ENCODE assay signal across 8 mouse cellular contexts in genomic region chrX:155337567-155337904, GRCm38 (mm10). TPM values are rescaled to one million over a fixed set of nuclear protein-coding genes. Genes with fewer than 3 reads are reported as not detected.
DNase-seq lines count a peak whose midpoint lies in the region; ATAC-seq lines count a peak whose summit lies in the region.

No protein-coding gene starts in this region.

- peak overlapping the region; percentile 59 for H3K4me3 ChIP-seq in kidney, embryonic 16.5 days (ENCODE audit: low read length)
- H3K4me3 ChIP-seq in brown adipose tissue, adult 24 weeks (ENCODE audit: insufficient read depth, low read depth, low read length) = peak overlapping the region; percentile 72
- H3K4me3 ChIP-seq in hindbrain, embryonic 13.5 days = peak overlapping the region; percentile 55
- H3K4me3 ChIP-seq in midbrain, embryonic 14.5 days (replicated peaks; ENCODE audit: low read depth, low read length) = peak overlapping the region; percentile 49

- H3K27me3 ChIP-seq in kidney, embryonic 16.5 days (ENCODE audit: insufficient read depth, low read length) = no peaks in the 10 kb centered on the region
- H3K27me3 ChIP-seq in hindbrain, embryonic 13.5 days = no peaks in the 10 kb centered on the region
- no peaks in the 10 kb centered on the region for H3K27me3 ChIP-seq in midbrain, embryonic 14.5 days (ENCODE audit: control insufficient read depth, insufficient read depth, low read length)

- 0 out of 2 replicates have a peak, but pooled peaks cover 2% of the 10 kb centered on the region for H3K4me1 ChIP-seq in kidney, embryonic 16.5 days (ENCODE audit: insufficient read depth, low read length)
- H3K4me1 ChIP-seq in brown adipose tissue, adult 24 weeks (ENCODE audit: control insufficient read depth, insufficient read depth, insufficient read length, low read length) = no peaks in the 10 kb centered on the region
- H3K4me1 ChIP-seq in hindbrain, embryonic 13.5 days (replicated peaks) = no peaks in the 10 kb centered on the region
- no peaks in the 10 kb centered on the region for H3K4me1 ChIP-seq in midbrain, embryonic 14.5 days (ENCODE audit: control insufficient read depth, insufficient read depth, low read length)

- H3K36me3 ChIP-seq in kidney, embryonic 16.5 days (ENCODE audit: insufficient read depth, low read length) = 0 out of 2 replicates have a peak, but pooled peaks cover under 1% of the 10 kb centered on the region
- H3K36me3 ChIP-seq in hindbrain, embryonic 13.5 days = no peaks in the 10 kb centered on the region
- no peaks in the 10 kb centered on the region for H3K36me3 ChIP-seq in midbrain, embryonic 14.5 days (ENCODE audit: control insufficient read depth, insufficient read depth, low read length)

- peak overlapping the region; percentile 49 for H3K4me2 ChIP-seq in kidney, embryonic 16.5 days (replicated peaks; ENCODE audit: low read depth, low read length)
- H3K4me2 ChIP-seq in hindbrain, embryonic 13.5 days = peak overlapping the region; percentile 58
- H3K4me2 ChIP-seq in midbrain, embryonic 14.5 days (ENCODE audit: low read length) = peak overlapping the region; percentile 60

- peak overlapping the region; percentile 75 for H3K9ac ChIP-seq in kidney, embryonic 16.5 days (replicated peaks; ENCODE audit: low read length)
- peak overlapping the region; percentile 75 for H3K9ac ChIP-seq in hindbrain, embryonic 13.5 days
- peak overlapping the region; percentile 54 for H3K9ac ChIP-seq in midbrain, embryonic 14.5 days (replicated peaks; ENCODE audit: low read length)

- no peak for ATAC-seq in kidney, embryonic 16.5 days (ENCODE audit: low FRiP score, low TSS enrichment)
- no peak for ATAC-seq in hindbrain, embryonic 13.5 days (ENCODE audit: low FRiP score)
- ATAC-seq in midbrain, embryonic 14.5 days (ENCODE audit: low FRiP score, low TSS enrichment) = no peak

- 24% methylated on average over 7 of the region's 7 CpGs for WGBS in kidney, embryonic 16.5 days
- WGBS in hindbrain, embryonic 13.5 days = 15% methylated on average over 7 of the region's 7 CpGs
- WGBS in midbrain, embryonic 14.5 days = 25% methylated on average over 7 of the region's 7 CpGs

- H3K27ac ChIP-seq in kidney, embryonic 16.5 days (ENCODE audit: low read length) = peak overlapping the region; percentile 67
- H3K27ac ChIP-seq in brown adipose tissue, adult 24 weeks (replicated peaks; ENCODE audit: low read depth, low read length) = no peak overlapping the region
- H3K27ac ChIP-seq in hindbrain, embryonic 13.5 days = no peak overlapping the region
- no peak overlapping the region for H3K27ac ChIP-seq in midbrain, embryonic 14.5 days (replicated peaks; ENCODE audit: low read depth, low read length)

- no peak for DNase-seq in kidney, postnatal 36 days
- no peak for DNase-seq in midbrain, embryonic 14.5 days
- DNase-seq in urinary bladder, postnatal 25 days (ENCODE audit: low spot score) = no peak
- no peak for DNase-seq in c-Kit-positive CD71-positive TER-119-positive erythroid progenitor cells, embryonic 14.5 days (ENCODE audit: low spot score)
- no peak for DNase-seq in ovary, postnatal 14 days (ENCODE audit: low spot score)

- H3K9me3 ChIP-seq in kidney, embryonic 16.5 days (ENCODE audit: low read length) = no peaks in the 10 kb centered on the region
- H3K9me3 ChIP-seq in hindbrain, embryonic 13.5 days = no peaks in the 10 kb centered on the region
- H3K9me3 ChIP-seq in midbrain, embryonic 14.5 days (ENCODE audit: control insufficient read depth, low read length) = no peaks in the 10 kb centered on the region

RNA-seq across cellular contexts. Expression of gene Prdx4, which starts 3.0 kb away (rescaled TPM):
- 260 and 266 TPM in 2 replicates for polyA plus RNA-seq in kidney, embryonic 16.5 days (2015; fragmentation: Nextera tagmentation; extraction: Ambion mirVana)
- 30.6 and 41.9 TPM in 2 replicates for polyA plus RNA-seq in brown adipose tissue, adult 24 weeks (2012; ENCODE audit: insufficient read depth, insufficient read length, missing spikeins)
- 134 and 138 TPM in 2 replicates for polyA plus RNA-seq in hindbrain, embryonic 13.5 days (2015; fragmentation: Nextera tagmentation; extraction: Ambion mirVana)
- polyA plus RNA-seq in midbrain, embryonic 14.5 days (2014; fragmentation: Nextera tagmentation; extraction: Ambion mirVana) = 89.1 and 105 TPM in 2 replicates
